Mouse (Mus musculus) thymus, postnatal 10 days (tissue): ENCODE results near the gene Litaf.

Experiments
- DNase-seq, 2 experiments: peaks; one replicate each; pipeline ENCODE4 v3.0.0; 2021; ENCODE audit warnings: low spot score in 2 of 2

Gene Litaf

DNA sequence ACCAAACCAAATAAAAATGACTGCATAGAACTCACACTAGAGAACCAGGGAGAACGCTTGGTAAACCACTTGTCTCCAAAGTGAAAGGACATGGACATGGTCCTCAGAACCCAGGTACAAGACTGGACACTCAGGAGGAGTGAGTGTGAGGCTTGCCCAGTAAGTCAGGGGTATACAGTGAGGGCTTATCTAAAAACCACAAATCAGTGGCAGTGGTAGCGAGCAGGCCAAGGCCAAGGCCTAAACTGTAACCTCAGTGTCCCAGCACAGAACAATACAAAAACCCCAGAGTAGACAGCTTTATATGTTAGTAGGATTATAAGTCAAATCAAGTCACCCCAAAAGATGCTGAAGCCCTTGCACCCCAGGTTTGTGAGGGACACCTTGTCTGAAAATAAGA is 154.9 kb downstream of the Litaf start:
- DNase-seq, result no peak

DNA sequence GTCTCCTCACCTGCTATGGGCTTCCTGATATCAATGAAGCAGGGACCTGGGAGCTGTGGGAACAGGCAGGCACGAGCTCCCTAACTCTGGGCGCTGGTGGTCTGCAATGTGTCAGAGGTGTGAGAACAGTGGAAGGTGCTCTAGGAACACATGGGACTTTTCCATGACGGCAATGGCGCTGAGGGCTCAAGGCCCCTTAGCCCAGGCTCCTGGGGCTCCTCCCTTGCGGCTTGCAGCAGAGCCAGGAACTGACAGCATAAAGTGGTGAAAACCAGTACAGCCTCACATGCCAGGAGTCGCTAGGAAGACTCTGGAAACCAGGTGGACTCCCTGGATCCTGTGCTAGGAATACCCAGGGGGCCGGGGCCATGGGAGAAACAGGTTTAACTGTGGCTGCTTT is 155.4 kb downstream of the Litaf start:
- DNase-seq, result no peak
